Mouse (Mus musculus) heart, embryonic 11.5 days (tissue): ENCODE data around the gene Ralbp1. TPM values are rescaled to one million over a fixed set of nuclear protein-coding genes. Genes with fewer than 3 reads are reported as not detected.

Experiments
- ATAC-seq: fragments of 200-750 bp; cut with Nextera tagmentation; replicated peaks from 2 replicates; pipeline ENCODE4 v1.8.0; 2017; ENCODE audit warnings: moderate library complexity; ENCODE audit not compliant: insufficient number of reproducible peaks, low FRiP score, low TSS enrichment
- H3K27ac ChIP-seq: fragments of 300-500 bp; sonication (generic); 2 replicates; pipeline ENCODE4 v1.5.1; 2014; ENCODE audit warnings: mild to moderate bottlenecking, low read depth, low read length
- H3K27me3 ChIP-seq: fragments of 300-500 bp; sonication (generic); 2 replicates; pipeline ENCODE4 v1.6.1; 2014; ENCODE audit warnings: mild to moderate bottlenecking, low read length, mixed read lengths; ENCODE audit not compliant: control insufficient read depth, insufficient read depth
- H3K36me3 ChIP-seq: fragments of 300-500 bp; sonication (generic); 2 replicates; pipeline ENCODE4 v1.6.1; 2014; ENCODE audit warnings: mild to moderate bottlenecking, low read length, moderate library complexity, mixed read lengths; ENCODE audit not compliant: control insufficient read depth, insufficient read depth
- H3K4me1 ChIP-seq: fragments of 300-500 bp; sonication (generic); 2 replicates; pipeline ENCODE4 v1.6.1; 2014; ENCODE audit warnings: low read length; ENCODE audit not compliant: control insufficient read depth, insufficient read depth
- H3K4me2 ChIP-seq: fragments of 300-500 bp; sonication (generic); 2 replicates; pipeline ENCODE4 v1.6.1; 2014; ENCODE audit warnings: mild to moderate bottlenecking, moderate library complexity
- H3K4me3 ChIP-seq: fragments of 300-500 bp; sonication (generic); 2 replicates; pipeline ENCODE4 v1.5.1; 2014; ENCODE audit warnings: low read depth, low read length
- H3K9ac ChIP-seq: fragments of 300-500 bp; sonication (generic); 2 replicates; pipeline ENCODE4 v1.6.1; 2014; ENCODE audit warnings: mild to moderate bottlenecking, low read depth, low read length, moderate library complexity
- H3K9me3 ChIP-seq: fragments of 300-500 bp; sonication (generic); replicated peaks from 2 replicates; pipeline ENCODE4 v1.6.1; 2016; ENCODE audit warnings: low read length; ENCODE audit not compliant: control insufficient read depth
- WGBS: fragments of 180-500 bp; shearing (Covaris S2); extraction: QIAGEN DNeasy Blood & Tissue Kit; methylation state at CpG from one replicate; pipeline ENCODE4 v1.1.7; 2014; ENCODE audit not compliant: insufficient replicate concordance; 5-methylcytosine and 5-hydroxymethylcytosine counted together
- polyA plus RNA-seq: library from polyadenylated mRNA; unstranded; fragments of >200 nt; fragmentation: Nextera tagmentation; extraction: Ambion mirVana; gene quantifications from 2 replicates; pipeline ENCODE4 v1.2.1, GENCODE M21; 2014

Ralbp1 gene
- polyA plus RNA-seq, 1 experiment from 2014 or later = 47.5 TPM

DNA sequence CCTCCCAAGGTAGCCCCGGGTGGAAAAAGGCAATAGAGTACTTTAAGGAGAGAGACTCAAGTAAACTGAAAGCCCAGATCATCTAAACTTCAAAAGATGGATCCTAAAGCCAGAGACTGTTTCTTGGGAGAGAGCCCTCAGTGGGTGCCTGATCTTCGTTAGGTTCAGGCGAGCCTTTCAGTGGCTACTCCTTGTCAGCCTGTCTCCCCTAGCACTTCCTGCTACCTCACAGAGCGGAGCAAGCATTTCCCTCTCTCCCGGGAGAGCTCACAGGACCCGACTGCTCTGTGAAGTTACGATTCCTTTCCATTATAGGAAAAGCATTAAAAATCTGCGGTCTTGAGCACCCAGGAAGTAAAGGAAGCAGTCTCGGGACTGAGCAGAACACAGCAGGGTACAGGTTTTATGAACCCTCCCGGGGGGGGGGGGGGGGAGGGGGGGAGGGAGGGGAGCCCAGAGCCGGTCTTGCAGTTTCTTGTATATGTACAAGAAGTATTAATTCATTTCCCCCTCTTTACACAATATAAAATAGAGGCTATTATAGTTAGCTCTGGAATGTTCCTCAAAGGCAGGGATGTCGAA lies 20.8 kb upstream of the Ralbp1 start:
- peak overlapping the region; percentile 32 for H3K27ac ChIP-seq
- no peak for ATAC-seq
- H3K4me3 ChIP-seq = no peak overlapping the region
- peaks cover 6% of the 10 kb centered on the region; the same call in 1 of the 2 replicates for H3K4me1 ChIP-seq
- H3K9me3 ChIP-seq = no peaks in the 10 kb centered on the region
- peak overlapping the region; percentile 4 for H3K4me2 ChIP-seq
- no peak overlapping the region for H3K9ac ChIP-seq
- no peaks in the 10 kb centered on the region for H3K27me3 ChIP-seq
- H3K36me3 ChIP-seq = no peaks in the 10 kb centered on the region
- 31% methylated on average over 12 of the region's 12 CpGs for WGBS

DNA sequence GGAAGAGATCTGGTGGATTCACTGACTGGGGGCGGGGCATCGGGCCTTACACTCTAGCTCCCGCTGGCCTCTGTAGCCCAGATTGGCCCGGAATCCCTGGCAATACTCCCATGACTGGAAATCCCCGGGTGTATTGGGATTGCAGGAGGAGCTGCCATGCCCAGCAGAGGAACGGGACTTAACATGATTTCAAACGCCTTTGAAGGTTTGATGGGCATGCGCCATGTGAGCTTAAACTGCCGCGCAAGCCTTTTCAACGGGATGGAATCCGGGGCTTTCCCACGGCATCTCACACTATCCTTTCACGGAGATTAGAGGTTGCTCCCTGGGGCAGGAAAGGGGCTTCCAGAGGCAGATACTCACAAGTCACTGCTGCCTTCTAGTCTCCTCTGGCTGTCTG lies 19.6 kb upstream of the Ralbp1 start:
- Histone ChIP-seq H3K36me3 (no peaks in the 10 kb centered on the region), H3K4me2 (no peak overlapping the region), H3K9me3 (no peaks in the 10 kb centered on the region), H3K27ac (no peak overlapping the region), H3K27me3 (no peaks in the 10 kb centered on the region), H3K9ac (no peak overlapping the region), H3K4me3 (no peak overlapping the region), H3K4me1 (peaks cover 6% of the 10 kb centered on the region; the same call in 1 of the 2 replicates)
- no peak for ATAC-seq
- 66% methylated on average over 14 of the region's 14 CpGs for WGBS

DNA sequence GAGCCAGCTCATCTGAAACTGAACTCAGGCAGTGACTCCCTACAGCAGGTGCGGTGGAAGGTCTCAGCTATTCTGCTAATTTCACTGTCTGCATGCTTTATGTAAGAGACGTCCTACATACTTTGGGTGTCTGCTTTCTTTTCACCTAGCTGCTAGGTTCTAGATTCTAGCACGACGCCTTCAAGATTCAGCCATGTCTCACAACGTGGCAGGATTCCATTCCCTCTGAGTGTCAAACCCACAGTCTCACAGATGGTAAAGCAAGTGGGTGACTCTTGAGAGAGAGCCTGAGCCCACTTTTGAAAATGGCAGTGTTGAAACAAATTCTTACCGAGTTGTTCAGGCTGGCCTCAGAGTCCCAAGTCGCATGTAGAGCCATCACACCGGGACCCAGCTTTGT lies 18.2 kb upstream of the Ralbp1 start:
- Histone ChIP-seq H3K9me3 (no peaks in the 10 kb centered on the region), H3K4me1 (peaks cover 6% of the 10 kb centered on the region; the same call in 1 of the 2 replicates), H3K4me2 (no peak overlapping the region), H3K36me3 (no peaks in the 10 kb centered on the region), H3K27ac (no peak overlapping the region), H3K27me3 (no peaks in the 10 kb centered on the region), H3K9ac (no peak overlapping the region), H3K4me3 (no peak overlapping the region)
- ATAC-seq = no peak
- WGBS = 94% methylated on average over 8 of the region's 8 CpGs

DNA sequence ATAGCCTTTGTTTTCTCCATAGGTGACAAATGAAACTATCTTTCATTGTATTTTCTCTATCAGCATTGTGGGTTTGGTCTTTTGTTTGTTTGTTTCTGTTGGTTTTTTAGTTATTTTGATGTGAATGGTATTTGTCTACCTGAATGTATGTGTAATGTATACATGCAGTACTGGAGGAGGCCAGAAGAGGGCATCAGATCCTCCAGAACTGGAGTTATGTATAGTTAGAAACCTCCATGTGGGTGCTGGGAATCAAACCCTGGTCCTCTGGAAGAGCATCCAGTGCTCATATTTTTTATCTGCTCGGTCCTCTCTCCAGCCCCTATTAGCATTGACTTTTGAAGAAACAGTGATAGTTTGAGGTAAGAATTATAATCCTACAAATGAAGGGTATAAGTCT lies 17.4 kb upstream of the Ralbp1 start:
- no peak for ATAC-seq
- H3K4me2 ChIP-seq = no peak overlapping the region
- H3K36me3 ChIP-seq = no peaks in the 10 kb centered on the region
- no peaks in the 10 kb centered on the region for H3K9me3 ChIP-seq
- H3K27ac ChIP-seq = no peak overlapping the region
- peaks cover 6% of the 10 kb centered on the region; the same call in 1 of the 2 replicates for H3K4me1 ChIP-seq
- no peak overlapping the region for H3K4me3 ChIP-seq
- H3K9ac ChIP-seq = no peak overlapping the region
- WGBS = 93% methylated on average over 1 of the region's 1 CpGs
- no peaks in the 10 kb centered on the region for H3K27me3 ChIP-seq

DNA sequence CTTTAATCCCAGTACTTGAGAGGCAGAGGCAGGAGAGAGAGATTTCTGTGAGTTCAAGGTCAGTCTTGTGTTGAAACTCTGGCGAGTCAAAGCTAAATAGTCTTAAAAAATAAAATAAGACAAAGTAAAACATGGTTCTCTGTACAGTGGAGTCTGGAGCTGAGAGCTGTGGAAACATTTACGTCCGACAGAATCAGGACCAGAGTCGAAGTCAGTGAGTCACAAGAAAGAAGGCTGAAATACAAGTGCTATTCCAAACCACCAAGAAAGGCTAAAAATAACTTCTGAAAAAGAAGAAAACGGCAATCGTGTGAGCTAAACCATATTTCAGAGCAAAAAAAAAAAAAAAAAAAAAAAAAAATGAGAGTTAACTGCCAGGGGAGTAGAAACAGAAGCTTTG lies 16.7 kb upstream of the Ralbp1 start:
- peaks cover 6% of the 10 kb centered on the region; the same call in 1 of the 2 replicates for H3K4me1 ChIP-seq
- H3K27me3 ChIP-seq = no peaks in the 10 kb centered on the region
- H3K4me3 ChIP-seq = no peak overlapping the region
- H3K36me3 ChIP-seq = no peaks in the 10 kb centered on the region
- no peak overlapping the region for H3K4me2 ChIP-seq
- no peak for ATAC-seq
- H3K9me3 ChIP-seq = no peaks in the 10 kb centered on the region
- H3K27ac ChIP-seq = no peak overlapping the region
- 86% methylated on average over 6 of the region's 6 CpGs for WGBS
- no peak overlapping the region for H3K9ac ChIP-seq

DNA sequence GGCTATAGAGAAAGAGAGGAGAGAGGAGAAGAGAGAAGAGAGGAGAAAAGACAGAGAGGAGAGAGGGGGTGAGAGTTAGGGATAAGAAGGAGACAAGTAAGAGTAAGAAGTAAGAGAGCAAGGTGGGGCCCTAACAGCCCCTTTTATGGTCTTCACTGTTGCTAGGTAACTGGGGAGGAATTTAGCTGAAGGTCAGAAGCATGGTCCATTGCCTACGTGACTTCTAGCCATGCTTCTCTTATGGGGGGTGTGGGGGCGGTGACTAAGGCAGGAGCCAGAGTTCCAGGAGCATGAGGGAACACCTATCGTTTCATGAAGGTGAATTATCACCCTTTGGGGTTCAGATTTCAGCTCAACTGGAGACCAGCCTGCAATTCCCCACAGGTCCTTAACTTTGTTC lies 10.4 kb upstream of the Ralbp1 start:
- Histone ChIP-seq H3K27me3 (no peaks in the 10 kb centered on the region), H3K4me3 (no peak overlapping the region), H3K4me1 (no peaks in the 10 kb centered on the region), H3K9ac (no peak overlapping the region), H3K36me3 (no peaks in the 10 kb centered on the region), H3K27ac (no peak overlapping the region), H3K9me3 (no peaks in the 10 kb centered on the region), H3K4me2 (no peak overlapping the region)
- WGBS = 67% methylated on average over 3 of the region's 3 CpGs
- ATAC-seq = no peak

DNA sequence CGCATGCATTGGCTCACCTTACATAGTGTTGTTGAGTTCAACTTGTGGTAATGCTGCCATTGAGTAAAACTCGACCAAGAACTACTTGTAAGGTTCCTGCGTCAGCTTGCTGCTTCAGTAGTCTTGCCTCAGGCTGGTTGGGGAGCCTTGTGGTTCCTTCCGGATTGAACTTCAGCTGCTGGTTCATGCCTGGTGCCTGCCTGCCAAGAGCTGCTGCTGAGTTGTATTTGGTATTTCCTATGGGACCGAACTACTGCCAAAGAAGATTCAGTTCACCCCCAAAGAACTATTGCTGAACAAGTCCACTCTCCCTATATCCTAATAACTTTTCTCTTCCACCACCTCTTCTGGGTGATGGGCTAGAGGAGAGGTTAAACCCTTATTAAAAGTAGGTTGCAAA lies 3.9 kb upstream of the Ralbp1 start:
- WGBS = 75% methylated on average over 5 of the region's 5 CpGs
- no peak overlapping the region for H3K9ac ChIP-seq
- H3K4me2 ChIP-seq = no peak overlapping the region
- H3K4me3 ChIP-seq = no peak overlapping the region
- H3K9me3 ChIP-seq = no peaks in the 10 kb centered on the region
- peaks cover 10% of the 10 kb centered on the region; the same call in 1 of the 2 replicates for H3K4me1 ChIP-seq
- H3K27ac ChIP-seq = no peak overlapping the region
- no peaks in the 10 kb centered on the region for H3K27me3 ChIP-seq
- ATAC-seq = no peak
- H3K36me3 ChIP-seq = no peaks in the 10 kb centered on the region

DNA sequence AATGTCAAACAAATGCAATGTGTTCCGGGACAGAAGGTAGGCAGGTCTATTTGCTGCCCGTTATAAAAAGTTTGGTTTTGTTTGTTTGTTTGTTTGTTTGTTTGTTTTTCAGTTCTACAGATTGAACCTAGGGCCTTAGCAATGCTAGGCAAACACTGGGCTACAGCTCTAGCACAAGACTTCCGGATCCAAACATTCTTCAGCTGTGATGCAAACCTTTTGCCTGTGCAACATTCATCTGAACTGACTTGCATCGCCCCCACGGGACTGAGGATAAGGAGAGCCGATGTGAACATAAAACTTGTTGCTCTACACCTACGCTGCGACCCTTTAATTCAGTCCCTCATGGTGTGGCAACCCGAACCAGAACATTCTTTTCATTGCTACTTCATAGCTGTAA lies 973 bp upstream of the Ralbp1 start:
- Histone ChIP-seq H3K4me1 (peaks cover 14% of the 10 kb centered on the region), H3K4me3 (peak overlapping the region; percentile 69), H3K9me3 (no peaks in the 10 kb centered on the region), H3K27ac (peak overlapping the region; percentile 95), H3K9ac (peak overlapping the region; percentile 90), H3K27me3 (no peaks in the 10 kb centered on the region), H3K36me3 (no peaks in the 10 kb centered on the region), H3K4me2 (peak overlapping the region; percentile 97)
- ATAC-seq = no peak
- 70% methylated on average over 9 of the region's 9 CpGs for WGBS

DNA sequence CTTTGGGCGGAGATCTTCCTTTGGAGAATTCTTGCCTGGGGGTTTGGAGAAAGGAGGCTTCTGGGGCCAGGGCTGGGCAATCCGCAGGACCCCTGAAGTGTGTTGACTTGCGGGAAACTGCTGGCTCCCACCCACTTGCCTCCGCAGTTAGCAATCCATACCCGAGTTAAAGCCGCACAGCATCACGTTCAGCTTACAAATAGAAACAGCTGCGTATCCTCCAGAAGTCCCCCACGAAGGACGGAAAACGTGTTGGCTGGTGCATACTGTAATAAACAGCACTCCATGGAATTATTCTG lies 251 bp downstream of the Ralbp1 start:
- no peak for ATAC-seq
- Histone ChIP-seq H3K27ac (peak overlapping the region; percentile 95), H3K36me3 (no peaks in the 10 kb centered on the region), H3K4me3 (peak overlapping the region; percentile 69), H3K4me2 (peak overlapping the region; percentile 97), H3K9ac (peak overlapping the region; percentile 90), H3K27me3 (no peaks in the 10 kb centered on the region), H3K9me3 (no peaks in the 10 kb centered on the region), H3K4me1 (peaks cover 14% of the 10 kb centered on the region)
- under 1% methylated on average over 11 of the region's 11 CpGs for WGBS
